Mouse (Mus musculus): ENCODE measurements at regions not wholly inside any gene's neighbourhood (a gene's known extent, or its start where the extent isn't known, plus 50 kb on each side); places are given as distances from the start of the nearest gene placed in this dataset.

GRCm38 (mm10) chr12:104562961-104563360 is 89.8 kb upstream of the Gsc start:
- DNase-seq = no peak

GRCm38 (mm10) chr12:104560934-104561565 is 87.9 kb upstream of the Gsc start:
- no peak for DNase-seq

- peak; percentile 64 for DNase-seq
Measured at GRCm38 (mm10) chr12:104557761-104558160, 84.6 kb upstream of the Gsc start.

GRCm38 (mm10) chr12:104557307-104557706 is 84.2 kb upstream of the Gsc start:
- DNase-seq = no peak

GRCm38 (mm10) chr12:104548586-104548985 is 75.5 kb upstream of the Gsc start:
- DNase-seq = no peak

GRCm38 (mm10) chr12:104547561-104547960 is 74.4 kb upstream of the Gsc start:
- no peak for DNase-seq

GRCm38 (mm10) chr12:104545993-104546769 is 73.1 kb upstream of the Gsc start:
- DNase-seq = no peak

- DNase-seq = no peak
Measured at GRCm38 (mm10) chr12:104539911-104540310, 66.8 kb upstream of the Gsc start.

- no peak for DNase-seq
Measured at GRCm38 (mm10) chr12:104538436-104538835, 65.3 kb upstream of the Gsc start.

GRCm38 (mm10) chr12:104531512-104532447 is 58.6 kb upstream of the Gsc start:
- no peak for DNase-seq

- no peak for DNase-seq
Measured at GRCm38 (mm10) chr12:104530586-104530985, 57.5 kb upstream of the Gsc start.

Measured in right cerebral cortex, adult 18-20 months (tissue).